Mouse (Mus musculus): Measurements from ENCODE around the gene Mab21l1. TPM values are rescaled to one million over a fixed set of nuclear protein-coding genes. Genes with fewer than 3 reads are reported as not detected.
A peak's percentile ranks its signal among the peaks of the same experiment; 100 is the strongest.

Mab21l1 gene
- total and polyA plus RNA-seq, 2 experiments from 2014 or later = 137 to 179 TPM

DNA sequence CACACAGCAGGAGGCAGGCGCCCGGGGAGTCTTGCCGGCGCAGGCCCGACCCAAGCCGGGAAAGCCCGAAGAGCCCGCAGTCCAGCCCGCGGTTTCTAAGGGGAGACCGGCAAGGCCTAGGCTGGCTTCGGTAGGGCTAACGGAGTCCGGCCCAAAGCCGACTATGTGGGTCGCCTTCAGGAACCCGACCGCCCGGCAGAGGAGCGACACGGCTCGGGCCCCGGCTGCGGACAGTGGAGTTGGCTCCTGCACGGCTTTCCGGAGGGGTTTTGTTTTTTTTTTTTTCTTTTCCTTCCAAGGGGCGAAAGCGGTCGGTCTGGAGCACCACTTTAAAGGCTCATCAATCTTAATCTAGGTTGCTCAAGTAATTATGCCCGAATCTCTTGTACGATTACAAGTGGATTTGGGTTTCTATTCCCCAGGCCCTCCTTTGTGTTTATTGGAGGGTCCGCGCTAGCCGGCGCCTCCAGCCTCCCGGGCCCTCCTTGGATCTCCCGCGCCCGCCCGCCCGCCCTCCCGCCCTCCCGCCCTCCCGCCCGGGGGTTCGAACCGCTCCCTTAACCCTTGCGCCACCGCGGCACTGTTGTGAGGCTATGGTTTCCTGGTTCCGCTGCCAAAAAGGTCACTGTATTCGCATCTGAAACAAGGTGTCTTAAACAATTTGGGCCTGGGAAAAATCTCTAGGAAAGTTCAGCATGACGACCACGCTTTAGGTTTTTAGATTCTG is 5.3 kb downstream of the Mab21l1 start:
- H3K4me1 ChIP-seq (ENCODE audit: insufficient read depth, low read length) = peaks cover 4% of the 10 kb centered on the region; the same call in 1 of the 2 replicates
- ATAC-seq = peak; percentile 68
- peak overlapping the region; percentile 83 for H3K9ac ChIP-seq (replicated peaks; ENCODE audit: low read length)
- no peaks in the 10 kb centered on the region for H3K36me3 ChIP-seq (ENCODE audit: insufficient read depth, low read length)
- 4% methylated on average over 52 of the region's 54 CpGs for WGBS
- no peaks in the 10 kb centered on the region for H3K9me3 ChIP-seq (ENCODE audit: low read length)
- peak overlapping the region; percentile 49 for H3K4me3 ChIP-seq (ENCODE audit: low read length)
- TF ChIP-seq CTCF (IDR thresholded peaks at IDR 0.05; ENCODE audit: low read depth) = no peak
- DNase-seq (ENCODE audit: low spot score) = peak; percentile 73
- no peaks in the 10 kb centered on the region for H3K27me3 ChIP-seq (ENCODE audit: insufficient read depth, low read length)
- peak overlapping the region; percentile 97 for H3K27ac ChIP-seq
- H3K4me2 ChIP-seq (ENCODE audit: low read depth, low read length) = peak overlapping the region; percentile 77

DNA sequence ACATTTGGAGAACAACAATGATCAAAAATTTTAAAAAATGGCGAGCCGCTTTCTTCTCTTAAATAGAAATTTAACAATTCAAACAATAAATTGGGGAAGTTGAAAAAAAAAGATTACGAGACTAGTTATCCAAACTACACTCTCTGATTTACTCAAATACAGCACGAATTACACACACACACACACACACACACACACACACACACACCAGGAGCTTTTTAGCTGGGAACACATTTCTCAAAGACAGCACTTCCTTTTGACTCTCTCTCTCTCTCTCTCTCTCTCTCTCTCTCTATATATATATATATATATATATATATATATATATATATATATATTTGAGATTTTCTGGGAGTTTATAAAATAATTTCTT is 5.9 kb downstream of the Mab21l1 start:
- Histone ChIP-seq H3K9ac (replicated peaks; ENCODE audit: low read length) (peak overlapping the region; percentile 83; the same call in 1 of the 2 replicates), H3K27ac (peak overlapping the region; percentile 97), H3K36me3 (ENCODE audit: insufficient read depth, low read length) (no peaks in the 10 kb centered on the region), H3K9me3 (ENCODE audit: low read length) (no peaks in the 10 kb centered on the region), H3K4me1 (ENCODE audit: insufficient read depth, low read length) (peaks cover 4% of the 10 kb centered on the region), H3K4me2 (ENCODE audit: low read depth, low read length) (peak overlapping the region; percentile 77), H3K4me3 (ENCODE audit: low read length) (peak overlapping the region; percentile 49), H3K27me3 (ENCODE audit: insufficient read depth, low read length) (no peaks in the 10 kb centered on the region)
- no peak for TF ChIP-seq CTCF (IDR thresholded peaks at IDR 0.05; ENCODE audit: low read depth)
- ATAC-seq (no peak), DNase-seq (ENCODE audit: low spot score) (no peak)
- WGBS = 20% methylated on average over 4 of the region's 4 CpGs

GRCm38 (mm10) chr3:55788621-55789201 is 6.4 kb downstream of the Mab21l1 start:
- H3K9me3 ChIP-seq (ENCODE audit: low read length) = no peaks in the 10 kb centered on the region
- no peak for TF ChIP-seq CTCF (IDR thresholded peaks at IDR 0.05; ENCODE audit: low read depth)
- H3K4me1 ChIP-seq (ENCODE audit: insufficient read depth, low read length) = peaks cover 9% of the 10 kb centered on the region
- no peak overlapping the region; the same call in 1 of the 2 replicates for H3K9ac ChIP-seq (replicated peaks; ENCODE audit: low read length)
- no peak overlapping the region for H3K4me3 ChIP-seq (ENCODE audit: low read length)
- 25% methylated on average over 5 of the region's 5 CpGs for WGBS
- ATAC-seq = no peak
- no peaks in the 10 kb centered on the region for H3K36me3 ChIP-seq (ENCODE audit: insufficient read depth, low read length)
- H3K27ac ChIP-seq = peak overlapping the region; percentile 52; the same call in 1 of the 2 replicates
- peak; percentile 51 for DNase-seq (ENCODE audit: low spot score)
- H3K4me2 ChIP-seq (ENCODE audit: low read depth, low read length) = peak overlapping the region; percentile 42
- H3K27me3 ChIP-seq (ENCODE audit: insufficient read depth, low read length) = no peaks in the 10 kb centered on the region

DNA sequence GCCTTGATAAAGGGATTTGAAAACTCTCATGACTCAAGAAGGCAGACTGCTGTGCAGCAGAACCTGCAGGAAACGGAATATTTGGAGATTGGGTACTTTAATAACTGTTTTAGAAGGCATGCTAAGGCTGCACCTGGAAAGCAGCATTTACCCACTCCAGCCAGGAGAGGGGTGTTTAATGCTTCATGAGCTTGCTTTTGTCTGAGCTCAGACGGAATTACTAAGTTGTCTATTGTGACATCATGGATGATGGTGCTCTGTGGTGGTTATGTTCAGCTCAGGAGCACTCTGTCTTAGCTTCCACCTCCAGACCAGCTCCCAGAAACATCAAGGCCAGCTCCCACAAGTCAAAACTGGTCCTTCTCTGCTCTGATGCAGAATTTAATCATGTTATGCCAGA is 7.5 kb downstream of the Mab21l1 start:
- ATAC-seq (peak; percentile 27; the same call in 1 of the 2 replicates), DNase-seq (ENCODE audit: low spot score) (peak; percentile 61)
- H3K27me3 ChIP-seq (ENCODE audit: insufficient read depth, low read length) = no peaks in the 10 kb centered on the region
- peak; percentile 41 for TF ChIP-seq CTCF (IDR thresholded peaks at IDR 0.05; ENCODE audit: low read depth)
- H3K9ac ChIP-seq (replicated peaks; ENCODE audit: low read length) = no peak overlapping the region
- 36% methylated on average over 2 of the region's 2 CpGs for WGBS
- H3K27ac ChIP-seq = peak overlapping the region; percentile 58
- no peaks in the 10 kb centered on the region for H3K9me3 ChIP-seq (ENCODE audit: low read length)
- peaks cover 9% of the 10 kb centered on the region for H3K4me1 ChIP-seq (ENCODE audit: insufficient read depth, low read length)
- H3K36me3 ChIP-seq (ENCODE audit: insufficient read depth, low read length) = no peaks in the 10 kb centered on the region
- H3K4me3 ChIP-seq (ENCODE audit: low read length) = no peak overlapping the region
- H3K4me2 ChIP-seq (ENCODE audit: low read depth, low read length) = peak overlapping the region; percentile 13; the same call in 1 of the 2 replicates

DNA sequence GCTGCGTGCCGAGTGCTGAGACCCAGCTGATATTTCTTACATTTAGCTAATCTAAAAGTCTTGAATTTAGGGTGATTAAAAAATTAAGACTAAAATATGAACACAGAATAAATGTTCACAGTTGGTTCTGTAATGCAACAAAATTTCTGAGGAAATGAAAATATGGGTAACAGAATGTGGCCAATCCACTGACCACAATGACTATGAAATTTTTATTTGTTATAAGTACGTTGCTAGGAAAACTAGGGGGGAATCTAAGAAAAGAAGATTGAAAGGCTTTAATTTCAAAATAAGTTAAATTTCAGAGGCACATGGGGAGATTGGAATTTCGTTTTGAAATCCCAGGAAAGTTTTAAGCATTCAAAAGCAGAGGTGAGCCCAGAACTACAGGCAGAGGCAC is 8.3 kb downstream of the Mab21l1 start:
- no peaks in the 10 kb centered on the region for H3K9me3 ChIP-seq (ENCODE audit: low read length)
- H3K4me2 ChIP-seq (ENCODE audit: low read depth, low read length) = no peak overlapping the region
- H3K27ac ChIP-seq = peak overlapping the region; percentile 58; the same call in 1 of the 2 replicates
- no peaks in the 10 kb centered on the region for H3K36me3 ChIP-seq (ENCODE audit: insufficient read depth, low read length)
- H3K27me3 ChIP-seq (ENCODE audit: insufficient read depth, low read length) = no peaks in the 10 kb centered on the region
- no peak overlapping the region for H3K9ac ChIP-seq (replicated peaks; ENCODE audit: low read length)
- no peak for TF ChIP-seq CTCF (IDR thresholded peaks at IDR 0.05; ENCODE audit: low read depth)
- DNase-seq (ENCODE audit: low spot score) (no peak), ATAC-seq (no peak)
- 79% methylated on average over 4 of the region's 4 CpGs for WGBS
- no peak overlapping the region for H3K4me3 ChIP-seq (ENCODE audit: low read length)
- peaks cover 9% of the 10 kb centered on the region for H3K4me1 ChIP-seq (ENCODE audit: insufficient read depth, low read length)

DNA sequence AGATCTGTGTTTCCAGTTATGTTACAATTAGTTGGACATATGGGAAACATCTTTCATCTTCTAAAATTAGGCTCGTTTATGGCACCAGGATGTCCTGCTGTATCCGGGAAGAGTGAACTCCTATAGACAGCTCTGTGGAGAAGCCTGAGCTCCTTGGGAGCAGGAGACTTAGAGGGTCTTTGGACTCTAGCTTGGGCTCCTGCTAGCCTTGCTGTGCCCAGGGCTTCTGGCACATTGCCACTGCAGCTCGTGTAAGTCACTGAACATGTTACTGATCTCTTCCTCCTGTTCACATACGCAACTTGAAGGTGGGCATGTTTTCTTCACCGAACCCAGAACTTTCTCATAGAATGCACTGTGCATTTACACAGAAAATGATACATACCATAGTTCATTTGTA is 9.9 kb downstream of the Mab21l1 start:
- Histone ChIP-seq H3K36me3 (ENCODE audit: insufficient read depth, low read length) (no peaks in the 10 kb centered on the region), H3K9me3 (ENCODE audit: low read length) (no peaks in the 10 kb centered on the region), H3K4me2 (ENCODE audit: low read depth, low read length) (peak overlapping the region; percentile 32), H3K27me3 (ENCODE audit: insufficient read depth, low read length) (no peaks in the 10 kb centered on the region), H3K27ac (peak overlapping the region; percentile 27; the same call in 1 of the 2 replicates), H3K4me1 (ENCODE audit: insufficient read depth, low read length) (peaks cover 9% of the 10 kb centered on the region), H3K4me3 (ENCODE audit: low read length) (no peak overlapping the region), H3K9ac (replicated peaks; ENCODE audit: low read length) (no peak overlapping the region)
- peak; percentile 74 for DNase-seq (ENCODE audit: low spot score)
- ATAC-seq = no peak
- WGBS = 56% methylated on average over 5 of the region's 5 CpGs
- TF ChIP-seq CTCF (IDR thresholded peaks at IDR 0.05; ENCODE audit: low read depth) = no peak

Measured in hindbrain, postnatal 0 days (tissue).